Mouse (Mus musculus): ENCODE measurements around the gene Rplp2.

DNA sequence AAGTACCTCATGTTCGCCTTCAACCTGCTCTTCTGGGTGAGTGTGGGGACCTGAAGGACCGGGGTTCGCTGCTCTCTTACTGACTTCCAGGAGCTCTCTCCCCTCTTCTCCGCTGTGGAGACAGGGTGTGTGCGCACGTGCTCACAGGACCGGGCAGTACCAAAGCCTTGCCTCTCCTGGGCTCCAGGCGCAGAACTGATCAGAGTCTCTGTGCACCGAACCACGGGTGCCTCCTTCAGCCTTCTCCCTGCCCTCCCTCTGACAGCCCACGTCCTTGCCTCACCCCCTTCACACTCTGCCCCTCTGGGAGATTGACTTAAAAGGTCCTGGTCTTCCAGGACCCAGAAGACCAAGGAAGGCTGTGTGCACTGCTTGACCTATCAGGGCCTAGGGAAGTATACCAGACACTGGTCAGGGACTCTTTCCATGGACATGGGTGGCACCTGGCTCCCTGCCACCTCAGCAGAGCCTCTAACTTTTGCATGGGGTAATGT, 35.4 kb downstream of the Rplp2 start:
- no peak for TF ChIP-seq CTCF (IDR thresholded peaks at IDR 0.05; ENCODE audit: borderline replicate concordance, extremely low read depth, insufficient read depth, insufficient read length)
- no peak for TF ChIP-seq POLR2A (IDR thresholded peaks at IDR 0.05; ENCODE audit: borderline replicate concordance, extremely low read depth, insufficient read depth, insufficient read length, poor library complexity, severe bottlenecking)
